Mouse (Mus musculus) lung, postnatal 0 days (tissue): Measurements from ENCODE around the gene Dpysl5. TPM values are rescaled to one million over a fixed set of nuclear protein-coding genes. Genes with fewer than 3 reads are reported as not detected.

ENCODE experiments used
- ATAC-seq: fragments of 200-750 bp; cut with Nextera tagmentation; 2 replicates; pipeline ENCODE4 v1.8.0; 2017; ENCODE audit warnings: moderate library complexity
- DNase-seq: peaks from one replicate; pipeline ENCODE4 v3.0.0-alpha.2; 2016; ENCODE audit warnings: low spot score
- H3K27ac ChIP-seq: fragments of 300-500 bp; sonication (generic); 2 replicates; pipeline ENCODE4 v1.5.1; 2014; ENCODE audit warnings: antibody characterized with exemption, mild to moderate bottlenecking, low read length, mixed read lengths
- H3K27me3 ChIP-seq: fragments of 300-500 bp; sonication (generic); replicated peaks from 2 replicates; pipeline ENCODE4 v1.6.1; 2014; ENCODE audit warnings: low read length, mixed read lengths; ENCODE audit not compliant: insufficient read depth
- H3K36me3 ChIP-seq: fragments of 300-500 bp; sonication (generic); 2 replicates; pipeline ENCODE4 v1.6.1; 2014; ENCODE audit warnings: low read length, mixed read lengths; ENCODE audit not compliant: insufficient read depth
- H3K4me1 ChIP-seq: fragments of 300-500 bp; sonication (generic); 2 replicates; pipeline ENCODE4 v1.6.1; 2014; ENCODE audit warnings: antibody characterized with exemption, low read depth, low read length, mixed read lengths; ENCODE audit not compliant: insufficient read depth
- H3K4me2 ChIP-seq: fragments of 300-500 bp; sonication (generic); replicated peaks from 2 replicates; pipeline ENCODE4 v1.6.1; 2014; ENCODE audit warnings: low read depth, mild to moderate bottlenecking, low read length, moderate library complexity, mixed read lengths
- H3K4me3 ChIP-seq: fragments of 300-500 bp; sonication (generic); 2 replicates; pipeline ENCODE4 v1.5.1; 2014; ENCODE audit warnings: low read depth, low read length
- H3K9ac ChIP-seq: fragments of 300-500 bp; sonication (generic); replicated peaks from 2 replicates; pipeline ENCODE4 v1.6.1; 2014; ENCODE audit warnings: low read depth, mild to moderate bottlenecking
- H3K9me3 ChIP-seq: fragments of 300-500 bp; sonication (generic); 2 replicates; pipeline ENCODE4 v1.6.1; 2016; ENCODE audit warnings: low read length, mixed read lengths
- CTCF ChIP-seq: IDR thresholded peaks from 2 replicates; pipeline ENCODE4 v1.5.1; 2016; ENCODE audit warnings: antibody characterized with exemption, mild to moderate bottlenecking
- EP300 ChIP-seq: IDR thresholded peaks from 2 replicates; pipeline ENCODE4 v1.6.1; 2016; ENCODE audit warnings: antibody characterized with exemption, mild to moderate bottlenecking, control low read depth
- WGBS: fragments of 180-500 bp; shearing (Covaris S2); extraction: QIAGEN DNeasy Blood & Tissue Kit; methylation state at CpG from one replicate; pipeline ENCODE4 v1.1.7; 2014; 5-methylcytosine and 5-hydroxymethylcytosine counted together
- polyA plus RNA-seq: library from polyadenylated mRNA; unstranded; fragments of >200 nt; fragmentation: Nextera tagmentation; extraction: Ambion mirVana; gene quantifications from 2 replicates; pipeline ENCODE4 v1.2.1, GENCODE M21; 2015

Gene Dpysl5
- polyA plus RNA-seq, 1 experiment from 2014 or later: 1.6 TPM

- Histone ChIP-seq H3K36me3 (no peaks in the 10 kb centered on the region), H3K4me2 (no peak overlapping the region), H3K4me1 (no peaks in the 10 kb centered on the region), H3K4me3 (no peak overlapping the region), H3K9ac (no peak overlapping the region), H3K27me3 (no peaks in the 10 kb centered on the region), H3K27ac (peak overlapping the region; percentile 51), H3K9me3 (no peaks in the 10 kb centered on the region)
- peak; percentile 58 for ATAC-seq
- TF ChIP-seq CTCF (no peak), EP300 (no peak)
- DNase-seq: peak; percentile 78
- 47% methylated on average over 12 of the region's 12 CpGs for WGBS
Observed at GRCm38 (mm10) chr5:30802724-30803467, 91.5 kb downstream of the Dpysl5 start.

- peak; percentile 85 for ATAC-seq
- Histone ChIP-seq H3K4me3 (no peak overlapping the region), H3K27me3 (no peaks in the 10 kb centered on the region), H3K36me3 (no peaks in the 10 kb centered on the region), H3K4me1 (no peaks in the 10 kb centered on the region), H3K27ac (no peak overlapping the region), H3K9me3 (no peaks in the 10 kb centered on the region), H3K9ac (no peak overlapping the region), H3K4me2 (no peak overlapping the region)
- WGBS: 9% methylated on average over 3 of the region's 3 CpGs
- TF ChIP-seq CTCF (peak; percentile 99), EP300 (no peak)
- DNase-seq: peak; percentile 82
Observed at GRCm38 (mm10) chr5:30806106-30806505, 94.7 kb downstream of the Dpysl5 start.

GRCm38 (mm10) chr5:30814424-30815119 is 103.2 kb downstream of the Dpysl5 start, which contains the start of gene Mapre3:
Gene Mapre3, plus strand, starts transcription at chr5:30814641.
- Histone ChIP-seq H3K9ac (peak within 1 kb of the TSS; percentile 48), H3K27ac (no peak within 1 kb of the TSS), H3K36me3 (no peaks in the 10 kb centered on the region), H3K4me3 (peak within 1 kb of the TSS; percentile 70), H3K9me3 (no peaks in the 10 kb centered on the region), H3K4me2 (peak within 1 kb of the TSS; percentile 87), H3K4me1 (peaks cover 3% of the 10 kb centered on the region; the same call in 1 of the 2 replicates), H3K27me3 (no peaks in the 10 kb centered on the region)
- ATAC-seq (peak; percentile 93), DNase-seq (peak; percentile 93)
- 2% methylated on average over 43 of the region's 59 CpGs for WGBS
- TF ChIP-seq EP300: no peak
- no peak for TF ChIP-seq CTCF

- no peaks in the 10 kb centered on the region for H3K36me3 ChIP-seq
- H3K27me3 ChIP-seq: no peaks in the 10 kb centered on the region
- H3K27ac ChIP-seq: no peak overlapping the region
- H3K4me2 ChIP-seq: peak overlapping the region; percentile 87
- H3K9ac ChIP-seq: peak overlapping the region; percentile 48
- H3K4me3 ChIP-seq: peak overlapping the region; percentile 70
- ATAC-seq: no peak
- whole genome bisulfite sequencing: 9% methylated on average over 7 of the region's 7 CpGs
- H3K9me3 ChIP-seq: no peaks in the 10 kb centered on the region
- no peak for TF ChIP-seq CTCF
- H3K4me1 ChIP-seq: peaks cover 3% of the 10 kb centered on the region; the same call in 1 of the 2 replicates
- DNase-seq: no peak
Observed at GRCm38 (mm10) chr5:30815120-30815465, 103.7 kb downstream of the Dpysl5 start.

GRCm38 (mm10) chr5:30816261-30816791 is 105.0 kb downstream of the Dpysl5 start:
- DNase-seq (peak; percentile 29), ATAC-seq (no peak)
- Histone ChIP-seq H3K27ac (no peak overlapping the region), H3K9ac (no peak overlapping the region), H3K36me3 (no peaks in the 10 kb centered on the region), H3K27me3 (no peaks in the 10 kb centered on the region), H3K9me3 (no peaks in the 10 kb centered on the region), H3K4me1 (peaks cover 3% of the 10 kb centered on the region; the same call in 1 of the 2 replicates), H3K4me2 (no peak overlapping the region), H3K4me3 (no peak overlapping the region)
- 52% methylated on average over 8 of the region's 8 CpGs for WGBS
- TF ChIP-seq EP300: no peak
- TF ChIP-seq CTCF: no peak

GRCm38 (mm10) chr5:30818758-30819309 is 107.5 kb downstream of the Dpysl5 start:
- Histone ChIP-seq H3K9me3 (no peaks in the 10 kb centered on the region), H3K4me1 (peaks cover 3% of the 10 kb centered on the region; the same call in 1 of the 2 replicates), H3K27ac (no peak overlapping the region), H3K36me3 (no peaks in the 10 kb centered on the region), H3K4me3 (no peak overlapping the region), H3K27me3 (no peaks in the 10 kb centered on the region), H3K4me2 (no peak overlapping the region), H3K9ac (no peak overlapping the region)
- WGBS: 89% methylated on average over 8 of the region's 8 CpGs
- ATAC-seq (no peak), DNase-seq (no peak)
- TF ChIP-seq EP300: no peak
- TF ChIP-seq CTCF: no peak
